Mouse (Mus musculus): Measurements from ENCODE around the gene Fam110a.
"Not testable (repeated sequence)": the region's sequence is repeated elsewhere in the genome, so short reads cannot be mapped to it uniquely, and the experiment has no call there.

DNA sequence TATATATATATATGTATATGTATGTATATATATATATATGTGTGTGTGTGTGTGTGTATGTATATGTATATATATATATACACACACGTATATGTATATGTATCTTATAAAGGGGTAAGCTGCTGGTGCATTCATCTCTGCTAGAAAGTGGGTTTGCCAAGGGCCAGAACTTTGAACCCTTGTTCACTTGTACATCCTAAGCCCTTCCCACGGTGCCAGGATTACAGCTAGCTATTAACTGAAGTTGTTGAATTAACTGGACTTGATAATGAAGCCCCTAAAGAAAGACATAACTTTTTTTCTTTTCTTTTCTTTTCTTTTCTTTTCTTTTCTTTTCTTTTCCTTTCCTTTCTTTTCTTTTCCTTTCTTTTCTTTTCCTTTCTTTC lies 17.2 kb upstream of the Fam110a start:
- TF ChIP-seq POLR2A (IDR thresholded peaks at IDR 0.05; ENCODE audit: borderline replicate concordance, insufficient read depth, low read length); CTCF (IDR thresholded peaks at IDR 0.05; ENCODE audit: borderline replicate concordance, insufficient read depth, low read depth, low read length): not testable (repeated sequence)

Measured in cerebellum, adult 2 months (tissue).